Mouse (Mus musculus) right cerebral cortex, postnatal 4 days (tissue): ENCODE results near the gene Clasp2.
"Not testable (repeated sequence)": the region's sequence is repeated elsewhere in the genome, so short reads cannot be mapped to it uniquely, and the experiment has no call there.

Source experiments
- DNase-seq: peaks from one replicate; pipeline ENCODE4 v3.0.0-alpha.2; 2022

Clasp2 gene

DNA sequence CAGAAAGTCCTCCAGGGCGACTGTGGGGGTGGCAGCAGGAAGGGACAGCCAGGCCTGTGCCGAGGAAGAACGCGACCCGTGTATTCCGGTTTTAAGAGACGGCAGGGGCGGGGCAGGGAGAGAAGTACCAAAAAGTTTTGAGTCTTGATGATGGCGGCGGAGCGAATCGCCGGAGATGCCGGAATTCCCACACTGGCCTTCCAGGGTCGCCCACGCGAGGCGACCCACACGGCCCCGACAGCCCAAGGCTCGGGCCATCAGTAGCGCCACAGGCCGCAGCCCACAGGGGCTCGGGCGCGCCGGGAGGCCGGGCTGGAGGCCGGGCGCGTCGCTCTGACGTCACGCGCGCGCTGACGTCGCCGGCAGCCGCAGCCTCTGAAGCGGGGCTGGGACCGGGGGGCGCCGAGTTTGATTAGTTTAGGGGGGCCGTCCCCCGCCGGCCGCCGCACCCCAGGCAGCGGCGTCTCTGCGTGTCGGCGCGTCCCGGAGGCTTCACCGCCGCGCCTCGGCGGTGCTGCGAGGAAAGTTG, at the start of gene Clasp2:
TSS of gene Clasp2 (plus strand) at position 366 of the 529 bp plus-strand sequence.
- peak; percentile 75 for DNase-seq

- DNase-seq: no peak
Measured at GRCm38 (mm10) chr9:113701441-113702160, 39.7 kb upstream of the Clasp2 start.

- no peak for DNase-seq
Measured at GRCm38 (mm10) chr9:113706108-113706507, 35.2 kb upstream of the Clasp2 start.

GRCm38 (mm10) chr9:113706841-113707240, 34.4 kb upstream of the Clasp2 start:
- no peak for DNase-seq

GRCm38 (mm10) chr9:113707481-113708360, 33.6 kb upstream of the Clasp2 start, which contains the start of gene Pdcd6ip:
Pdcd6ip (minus strand) TSS chr9:113708259.
- DNase-seq: peak; percentile 95

- DNase-seq: no peak
Measured at GRCm38 (mm10) chr9:113708361-113709280, 32.7 kb upstream of the Clasp2 start.

- DNase-seq: no peak
Measured at GRCm38 (mm10) chr9:113710871-113711270, 30.4 kb upstream of the Clasp2 start.

DNA sequence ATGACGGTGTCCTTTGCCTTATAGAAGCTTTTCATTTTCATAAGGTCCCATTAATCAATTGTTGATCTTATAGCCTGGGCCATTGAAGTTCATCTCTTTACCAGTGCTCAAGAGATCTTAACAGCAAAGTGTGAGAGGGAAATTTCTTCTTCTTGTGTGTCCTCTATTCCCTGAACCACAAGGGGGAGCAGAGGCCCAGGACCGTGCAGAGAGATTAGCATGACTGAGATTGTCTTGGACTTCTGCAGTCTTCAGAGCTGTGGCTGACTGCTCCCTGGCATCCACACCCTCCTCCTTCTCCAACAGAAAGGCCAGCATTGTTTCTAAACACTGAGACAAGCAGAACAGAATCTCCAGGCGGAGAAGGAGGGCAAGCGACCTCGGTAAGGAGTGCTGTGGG, 22.2 kb upstream of the Clasp2 start:
- DNase-seq: peak; percentile 17

DNA sequence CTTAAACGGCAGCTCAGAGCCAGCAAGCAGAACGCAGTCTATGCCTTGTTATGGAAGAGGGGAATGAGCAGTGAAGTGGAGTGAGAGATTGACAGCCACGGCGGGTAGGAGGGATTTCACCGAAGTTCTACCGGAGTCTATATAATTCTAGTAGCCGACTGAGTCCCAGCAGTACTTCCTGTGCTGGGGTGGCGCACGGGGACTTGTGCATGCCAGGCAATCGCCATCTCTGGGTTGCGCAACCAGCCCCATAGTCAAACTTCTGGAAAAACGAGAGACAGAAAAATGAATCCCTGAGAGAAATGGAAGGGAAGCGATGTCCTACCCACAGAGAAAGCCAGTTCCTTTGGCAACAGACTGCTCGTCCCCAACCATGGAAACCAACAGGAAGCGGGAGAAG, 16.6 kb upstream of the Clasp2 start:
- DNase-seq: no peak

GRCm38 (mm10) chr9:113725609-113726008, 15.7 kb upstream of the Clasp2 start:
- DNase-seq: not testable (repeated sequence)

- DNase-seq: no peak
Measured at GRCm38 (mm10) chr9:113726131-113726530, 15.1 kb upstream of the Clasp2 start.

DNA sequence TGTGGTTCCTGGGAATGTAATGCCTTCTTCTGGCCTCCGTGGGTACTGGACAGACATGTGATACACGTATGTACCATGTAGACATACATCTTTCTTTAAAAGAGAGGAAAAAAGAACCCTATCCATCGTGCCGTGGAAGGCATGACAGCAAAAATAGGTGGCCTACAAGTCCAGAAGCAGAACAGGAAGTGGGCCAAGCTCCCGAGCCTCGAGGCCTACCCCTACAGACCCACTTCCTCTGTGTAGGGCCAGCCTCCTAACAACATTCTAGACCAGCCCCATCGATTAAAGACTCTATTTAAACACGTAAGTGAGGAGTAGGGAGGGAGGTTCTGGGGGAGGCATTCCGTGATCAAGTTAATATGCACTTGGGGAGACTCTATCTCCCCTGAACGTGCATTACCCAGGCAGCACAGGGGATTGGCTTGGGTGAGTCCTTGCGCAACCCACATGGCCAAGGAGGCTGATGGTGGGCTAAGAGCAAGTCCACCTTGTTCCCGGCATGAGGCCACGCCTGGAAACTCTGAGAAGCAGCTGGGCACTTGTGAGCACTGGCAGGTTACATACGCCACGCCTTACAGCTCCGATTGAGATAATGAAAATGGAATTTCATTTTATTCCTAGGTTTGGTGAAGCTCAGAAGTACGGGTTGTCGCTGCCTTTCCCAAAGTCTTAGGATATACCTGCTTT, 14.1 kb upstream of the Clasp2 start:
- no peak for DNase-seq

- no peak for DNase-seq
Measured at GRCm38 (mm10) chr9:113731540-113731939, 9.7 kb upstream of the Clasp2 start.

GRCm38 (mm10) chr9:113735920-113736319, 5.4 kb upstream of the Clasp2 start:
- no peak for DNase-seq

- no peak for DNase-seq
Measured at GRCm38 (mm10) chr9:113738021-113738420, 3.3 kb upstream of the Clasp2 start.

GRCm38 (mm10) chr9:113738941-113739340, 2.3 kb upstream of the Clasp2 start:
- DNase-seq: no peak

DNA sequence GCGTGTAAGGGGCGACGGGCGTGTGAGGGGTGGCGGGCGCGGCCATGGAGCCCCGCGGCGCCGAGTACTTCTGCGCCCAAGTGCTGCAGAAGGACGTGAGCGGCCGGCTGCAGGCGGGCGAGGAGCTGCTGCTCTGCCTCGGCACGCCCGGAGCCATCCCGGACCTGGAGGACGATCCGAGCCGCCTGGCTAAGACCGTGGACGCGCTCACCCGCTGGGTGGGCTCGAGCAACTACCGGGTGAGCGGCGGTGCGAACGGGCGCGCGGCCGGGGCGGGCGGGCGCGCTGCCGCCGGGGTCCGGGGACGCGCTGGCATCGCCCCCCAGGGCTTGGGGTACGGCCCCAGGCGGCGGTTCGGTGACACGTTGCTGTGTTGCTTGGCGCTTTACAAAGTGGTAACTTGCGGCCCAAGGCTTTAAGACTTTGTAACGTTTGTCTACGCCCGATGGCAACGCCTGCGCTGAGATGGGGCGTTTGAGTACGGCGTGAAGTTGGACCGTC, 414 bp downstream of the Clasp2 start:
- DNase-seq: peak; percentile 42

DNA sequence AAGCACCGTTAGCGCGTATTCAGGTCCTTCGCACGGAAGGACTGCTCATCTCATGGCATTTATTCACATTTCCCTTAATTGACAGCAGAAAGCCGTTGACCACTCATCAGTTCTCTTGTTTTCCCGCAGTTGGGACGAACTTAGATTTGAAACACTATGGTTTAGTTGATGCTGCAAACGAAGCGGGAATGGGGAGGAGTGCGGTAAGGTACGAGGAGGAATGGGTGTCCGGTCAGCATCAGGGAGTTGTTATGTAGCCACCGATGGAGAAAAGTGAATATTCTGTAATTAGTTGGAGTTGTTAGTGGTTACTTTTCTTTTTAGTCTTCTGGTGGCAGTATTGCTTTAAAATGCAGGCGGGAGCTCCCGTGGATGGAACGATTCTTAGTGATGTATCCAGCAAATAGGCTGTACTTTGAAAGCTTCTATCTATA, 1.1 kb downstream of the Clasp2 start:
- DNase-seq: peak; percentile 7

DNA sequence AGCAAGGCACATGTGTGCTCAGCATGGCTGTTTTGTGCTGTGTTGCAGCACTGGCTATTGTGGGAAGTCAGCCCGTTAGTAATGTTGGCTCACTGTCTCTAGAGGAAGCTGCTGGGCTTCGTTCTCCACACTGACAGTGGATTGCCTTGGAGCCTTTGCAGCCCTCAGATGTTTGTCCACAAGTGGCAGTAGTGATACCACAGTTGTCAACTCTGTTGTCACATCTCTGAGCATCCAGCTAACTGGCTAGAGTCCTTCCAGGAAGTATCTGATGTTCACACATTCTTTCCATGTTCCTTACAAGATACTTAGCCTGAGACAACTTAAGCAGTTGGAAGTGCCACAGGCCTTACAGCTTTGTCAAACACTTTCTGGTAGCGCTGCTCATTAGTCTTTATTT, 2.0 kb downstream of the Clasp2 start:
- DNase-seq: no peak

- DNase-seq: no peak
Measured at GRCm38 (mm10) chr9:113749356-113749755, 8.1 kb downstream of the Clasp2 start.

GRCm38 (mm10) chr9:113755888-113756719, 14.8 kb downstream of the Clasp2 start:
- DNase-seq: no peak
